Mouse (Mus musculus) kidney, postnatal 10 days (tissue): ENCODE measurements around the gene D10Jhu81e.
A peak's percentile ranks its signal among the peaks of the same experiment; 100 is the strongest.
"Not testable (repeated sequence)": the region's sequence is repeated elsewhere in the genome, so short reads cannot be mapped to it uniquely, and the experiment has no call there.

Experiments
- DNase-seq: peaks from one replicate; pipeline ENCODE4 v3.0.0; 2021; ENCODE audit warnings: mixed read lengths

D10Jhu81e gene

DNA sequence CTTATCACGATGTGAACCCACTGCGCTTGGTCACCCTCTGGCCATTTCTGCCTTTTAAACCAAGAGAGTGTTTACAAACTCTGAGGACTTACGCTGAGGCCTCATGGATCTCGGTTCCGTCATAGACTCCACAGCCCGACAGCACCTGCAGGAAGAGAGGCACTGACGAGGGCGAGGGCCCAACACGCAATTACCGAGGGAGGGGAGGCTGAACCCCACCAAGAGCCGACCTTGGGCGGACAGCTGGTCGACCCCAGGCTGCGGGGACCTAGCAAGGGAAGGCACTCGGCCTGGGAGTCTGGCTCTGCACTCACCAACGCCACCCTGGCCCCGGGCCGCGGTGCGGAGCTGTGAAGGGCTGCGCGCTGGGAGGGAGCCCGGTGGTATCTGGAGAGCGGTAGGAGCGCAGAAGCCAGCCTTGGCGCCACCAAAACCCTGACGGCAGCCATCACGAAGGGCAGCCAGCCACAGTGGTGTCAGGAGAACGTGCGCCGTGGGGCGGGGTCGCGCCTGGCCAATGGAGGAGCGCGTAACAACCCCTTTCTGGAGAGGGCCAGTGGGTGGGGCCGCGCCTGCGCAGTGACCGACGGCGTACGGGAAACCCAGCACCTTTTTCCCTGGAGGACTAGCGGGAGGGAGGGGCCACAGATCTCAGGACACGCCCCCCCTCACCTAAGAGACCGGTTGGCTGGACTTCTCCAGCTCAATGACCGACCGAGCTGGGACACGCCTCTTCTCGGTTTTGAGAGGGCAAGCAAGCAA, at the start of gene D10Jhu81e:
Gene D10Jhu81e (minus strand): TSS at position 502 of the 762 bp plus-strand sequence.
- peak; percentile 100 for DNase-seq

DNA sequence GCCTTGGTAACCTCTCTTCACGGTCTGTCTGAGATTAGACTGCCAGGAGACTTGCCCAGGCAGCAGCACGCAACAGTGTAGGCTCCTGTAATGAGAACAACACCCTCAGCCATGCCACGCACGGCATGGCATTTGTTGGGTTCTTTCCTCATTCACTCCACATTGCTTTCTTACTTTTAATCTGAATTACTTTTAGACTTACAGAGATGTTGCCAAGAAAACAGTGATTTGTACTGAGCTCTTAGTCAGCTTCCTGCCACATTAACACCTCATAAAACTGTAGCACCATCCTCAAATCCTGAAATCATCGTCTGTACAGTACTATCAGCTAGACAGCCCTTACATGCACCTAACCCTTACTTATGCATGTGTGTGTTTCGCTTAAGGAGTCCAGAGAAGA, 49.0 kb upstream of the D10Jhu81e start:
- no peak for DNase-seq

DNA sequence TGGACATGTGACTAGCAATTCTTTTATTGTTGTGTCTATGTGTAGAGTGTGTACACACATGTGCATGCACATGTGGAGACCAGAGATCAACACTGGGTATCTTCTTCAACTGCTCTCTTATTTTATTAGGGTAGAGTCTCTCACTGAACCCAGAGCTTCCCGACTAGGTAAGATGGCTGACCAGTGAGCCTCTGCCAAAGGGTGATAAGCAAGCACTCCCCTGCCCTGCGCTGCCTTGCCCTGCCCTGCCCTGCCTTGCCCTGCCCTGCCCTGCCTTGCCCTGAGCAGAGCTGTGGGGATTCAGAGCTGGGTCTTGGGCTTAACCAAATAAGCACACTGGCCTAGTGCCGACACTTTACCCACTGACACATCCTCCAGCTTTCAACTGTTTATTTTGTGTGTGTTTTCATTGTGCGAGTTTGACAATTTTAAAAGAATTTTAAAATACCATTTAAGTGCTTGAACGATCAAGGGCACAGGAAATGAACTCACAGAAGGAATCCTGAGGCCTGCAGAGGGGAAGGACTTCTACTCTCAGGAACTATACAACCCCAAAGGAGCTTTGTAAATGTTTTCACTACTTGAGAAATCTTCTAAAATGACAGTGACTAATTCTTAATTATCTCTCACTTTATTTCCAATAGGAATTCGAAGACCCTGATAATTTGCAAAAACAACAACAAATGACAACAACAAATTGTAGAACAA, 46.9 kb upstream of the D10Jhu81e start:
- no peak for DNase-seq

DNA sequence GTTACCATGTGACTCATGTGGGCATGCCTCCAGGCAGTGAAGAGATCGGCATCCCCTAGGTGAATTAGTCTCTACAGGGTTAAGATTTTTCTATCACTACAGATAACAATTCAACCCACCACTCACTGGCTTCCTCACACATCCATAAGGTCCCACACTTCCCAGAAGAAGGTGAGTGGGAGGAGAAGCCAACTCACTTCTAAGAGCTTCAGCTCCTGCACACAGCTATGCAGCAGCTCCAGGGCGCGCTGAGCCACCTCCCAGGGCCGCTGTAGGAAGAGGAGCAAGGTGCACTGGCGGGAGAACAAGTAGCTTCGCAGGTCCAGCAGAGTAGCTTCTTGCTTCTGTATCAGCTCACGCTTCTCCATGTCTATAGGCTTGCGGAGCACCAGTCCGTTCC, 44.8 kb upstream of the D10Jhu81e start:
- no peak for DNase-seq

DNA sequence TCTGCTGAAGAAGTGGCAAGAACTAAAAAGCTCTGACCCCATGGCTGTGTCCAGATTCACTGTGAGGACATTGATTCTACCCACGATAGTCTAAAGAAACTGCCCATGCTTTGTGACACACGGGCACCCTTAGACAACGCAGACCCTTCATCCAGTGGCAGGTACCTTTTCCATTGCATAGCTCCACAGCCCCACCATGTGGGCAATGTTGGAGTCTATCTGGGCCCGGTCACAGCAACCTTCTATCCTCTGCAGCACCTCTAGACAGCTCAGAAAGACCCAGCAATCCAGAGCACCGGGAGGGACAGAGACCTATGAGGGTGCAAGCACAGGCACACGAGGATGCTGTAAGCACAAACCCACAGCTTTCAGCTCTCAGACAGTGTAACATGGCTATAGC, 41.7 kb upstream of the D10Jhu81e start:
- peak; percentile 38 for DNase-seq

DNA sequence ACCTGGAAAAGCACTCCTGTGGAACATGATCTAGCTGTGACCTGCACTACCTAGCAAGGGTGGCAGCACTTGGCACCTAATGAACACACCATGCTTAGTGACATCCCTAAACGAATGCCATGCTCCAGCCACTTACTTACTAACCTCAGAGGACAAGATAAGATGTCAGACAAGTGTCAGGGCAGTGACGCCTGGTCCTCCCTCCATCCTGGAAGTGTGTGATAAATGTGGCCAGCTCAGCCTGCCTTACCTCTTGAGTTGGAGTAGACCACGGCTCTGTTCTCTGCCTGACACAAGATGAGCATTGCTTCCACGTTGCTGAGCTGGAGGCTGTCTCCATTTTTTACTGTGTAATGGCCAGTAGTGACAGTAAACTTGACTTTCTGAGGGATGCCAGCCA, 31.6 kb upstream of the D10Jhu81e start:
- DNase-seq: no peak

DNA sequence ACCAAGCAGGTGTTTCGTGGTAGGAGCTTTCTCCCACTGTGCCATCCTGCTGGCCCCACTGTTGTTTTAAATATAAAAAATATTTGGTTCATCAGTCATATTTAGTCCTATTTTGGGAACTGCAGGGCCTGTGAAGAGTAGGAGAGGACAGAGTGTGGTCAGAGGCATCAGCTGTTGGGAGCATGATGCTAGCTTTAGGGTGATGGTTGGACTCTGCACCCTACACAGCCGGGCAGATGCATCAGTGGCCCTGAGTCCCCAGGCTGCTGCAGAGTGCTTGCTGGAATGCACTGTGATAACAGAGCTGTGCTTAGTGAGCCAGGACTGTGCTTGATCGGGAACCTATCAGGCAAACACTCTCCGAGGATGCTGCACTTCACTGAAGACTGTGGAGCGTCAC, 23.4 kb upstream of the D10Jhu81e start:
- DNase-seq: no peak

DNA sequence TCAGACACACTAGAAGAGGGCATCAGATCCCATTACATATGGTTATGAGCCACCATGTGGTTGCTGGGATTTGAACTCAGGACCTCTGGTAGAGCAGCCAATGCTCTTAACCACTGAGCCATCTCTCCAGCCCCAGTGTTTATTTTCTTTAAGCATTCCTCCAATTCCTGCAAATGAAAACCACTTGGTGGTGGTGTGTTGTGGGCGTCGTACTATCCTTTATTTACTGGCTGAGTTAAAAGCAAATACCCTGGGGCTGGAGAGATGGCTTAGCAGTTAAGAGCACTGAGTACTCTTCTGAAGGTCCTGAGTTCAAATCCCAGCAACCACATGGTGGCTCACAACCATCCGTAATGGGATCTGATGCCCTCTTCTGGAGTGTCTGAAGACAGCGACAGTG, 16.5 kb upstream of the D10Jhu81e start:
- DNase-seq: not testable (repeated sequence)

DNA sequence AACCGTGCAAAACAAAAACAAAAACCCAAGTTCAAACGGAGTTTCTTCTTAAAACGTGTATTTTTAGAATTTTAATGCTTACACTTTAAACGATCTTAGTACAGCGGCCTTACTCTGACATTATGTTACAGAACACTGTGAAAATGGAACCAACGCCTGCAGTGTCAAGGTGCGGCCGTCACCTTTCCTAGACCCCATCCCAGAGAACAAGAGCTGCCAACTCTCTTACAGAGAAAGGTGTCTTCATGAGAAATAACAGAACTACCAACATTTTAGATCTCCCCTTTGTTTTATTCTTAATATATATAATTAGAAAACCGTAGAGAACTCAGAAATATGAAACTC, 15.8 kb upstream of the D10Jhu81e start:
- DNase-seq: no peak

DNA sequence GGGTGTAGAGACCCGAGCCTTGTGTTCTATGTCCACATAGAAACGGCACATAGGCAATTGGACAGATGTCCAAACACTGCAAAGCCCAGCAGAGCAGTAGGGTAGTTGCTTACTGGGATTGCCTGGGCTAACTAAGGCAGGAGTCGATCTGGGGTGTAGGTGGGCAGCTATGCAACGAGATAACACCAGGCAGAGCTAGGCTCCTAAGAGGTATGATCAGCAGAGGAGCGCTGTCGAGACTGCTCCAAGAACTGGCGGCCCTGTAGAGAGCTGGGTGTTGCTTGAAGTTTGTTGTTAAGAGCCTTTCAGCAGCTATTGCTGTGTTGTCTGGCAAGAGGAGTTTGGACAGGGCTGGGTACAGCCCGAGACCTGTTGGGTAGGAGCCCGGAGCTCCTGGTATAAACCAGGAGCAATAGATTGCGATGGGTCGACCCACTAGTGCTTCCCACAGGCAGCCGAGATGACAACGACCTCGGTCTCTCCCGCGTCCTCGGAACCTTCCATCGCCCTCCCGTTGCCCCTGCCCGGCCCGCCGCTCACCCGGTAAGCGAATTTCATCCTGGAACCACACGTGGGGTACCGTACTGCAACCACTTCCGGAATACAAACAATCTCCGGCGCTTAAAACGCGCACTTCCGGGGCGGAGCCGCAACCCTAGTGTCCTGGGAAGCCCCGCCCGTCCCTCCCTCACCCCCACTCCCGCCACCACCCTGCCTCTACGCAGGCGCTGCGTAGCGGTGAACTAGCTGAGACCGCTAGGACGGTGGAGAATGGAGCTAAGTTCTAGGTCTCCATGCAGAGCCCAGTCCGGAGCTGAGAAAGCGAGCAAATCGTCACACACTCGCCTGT, 15.2 kb upstream of the D10Jhu81e start, which contains the start of gene Pwp2:
Gene Pwp2 (minus strand): TSS at position 619 of the 850 bp plus-strand sequence.
- DNase-seq: peak; percentile 96

DNA sequence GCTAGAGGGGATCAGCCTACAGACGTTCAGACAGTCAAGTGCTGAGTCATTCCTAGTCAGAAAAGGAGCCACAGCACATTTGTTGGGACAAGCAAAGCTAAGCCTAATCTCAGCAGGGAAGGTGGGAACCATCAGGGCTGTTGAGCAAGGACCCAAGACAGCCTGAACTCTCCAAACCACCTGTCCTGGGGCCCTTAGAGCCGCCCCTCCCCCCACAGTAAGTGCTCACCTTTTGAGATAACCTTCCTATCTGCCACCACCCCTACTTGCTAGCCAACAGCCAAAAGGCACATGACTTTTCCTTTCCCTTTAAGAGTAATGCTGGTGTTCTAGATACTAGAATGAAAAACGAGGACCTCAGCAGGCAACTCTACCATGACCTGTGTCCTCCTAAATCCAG, 14.0 kb upstream of the D10Jhu81e start:
- no peak for DNase-seq

DNA sequence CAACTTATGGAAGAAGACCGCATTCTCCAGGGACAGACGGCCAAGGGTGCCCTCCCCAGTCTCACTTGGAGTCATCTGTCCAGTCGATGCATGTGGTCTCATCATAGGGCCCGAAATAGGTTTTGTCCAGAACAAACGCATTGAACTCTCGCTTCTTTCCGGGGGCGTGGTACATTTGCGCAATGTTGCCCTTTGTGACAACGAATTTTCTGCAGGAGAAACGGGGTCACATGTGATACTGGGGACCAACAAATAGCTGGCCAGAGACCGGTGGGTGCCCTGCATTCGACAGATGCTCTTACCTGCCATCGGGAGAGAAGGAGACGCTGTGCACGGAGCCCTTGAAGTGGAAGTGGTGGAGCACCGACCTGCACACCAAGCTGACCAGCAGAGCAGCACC, 12.7 kb upstream of the D10Jhu81e start:
- no peak for DNase-seq

DNA sequence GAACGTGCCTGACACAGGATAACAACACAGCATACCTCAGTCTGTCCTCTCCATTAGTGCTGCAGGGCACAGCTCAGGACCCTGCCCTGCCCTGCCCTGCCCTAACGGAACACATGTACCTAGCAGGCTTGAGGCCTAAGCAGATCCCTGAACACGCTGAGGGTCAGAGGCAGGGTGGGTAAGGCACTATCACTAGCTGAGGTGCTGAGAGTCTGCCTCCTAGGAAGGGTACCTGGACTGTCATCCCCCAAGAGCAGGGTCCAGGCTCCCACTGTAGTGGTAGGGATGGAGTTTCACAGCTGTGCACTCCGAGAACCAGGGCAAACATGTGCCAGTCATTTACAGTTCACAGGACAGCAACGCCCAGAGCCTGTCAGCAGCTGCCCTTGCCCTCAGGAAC, 4.9 kb upstream of the D10Jhu81e start:
- DNase-seq: no peak

DNA sequence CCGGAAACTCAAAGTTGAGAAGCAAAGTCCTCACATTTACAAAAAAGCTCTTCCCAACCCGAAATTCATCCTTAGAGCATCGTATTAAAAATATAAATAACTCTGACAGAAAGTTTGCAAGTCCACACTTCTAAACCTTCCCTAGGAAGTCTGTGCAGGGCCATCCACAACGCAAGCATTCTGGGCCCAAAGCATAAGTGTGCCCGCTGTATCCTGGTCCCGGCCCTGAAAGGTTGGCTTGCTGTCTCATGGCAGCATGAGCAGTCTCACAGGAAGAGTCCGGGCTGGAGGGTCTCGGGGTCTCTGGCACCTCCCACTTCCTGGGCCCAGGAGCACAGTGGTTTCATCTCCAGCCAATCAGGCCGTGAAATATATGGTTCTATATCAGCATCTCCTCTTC, 2.0 kb upstream of the D10Jhu81e start:
- DNase-seq: no peak

DNA sequence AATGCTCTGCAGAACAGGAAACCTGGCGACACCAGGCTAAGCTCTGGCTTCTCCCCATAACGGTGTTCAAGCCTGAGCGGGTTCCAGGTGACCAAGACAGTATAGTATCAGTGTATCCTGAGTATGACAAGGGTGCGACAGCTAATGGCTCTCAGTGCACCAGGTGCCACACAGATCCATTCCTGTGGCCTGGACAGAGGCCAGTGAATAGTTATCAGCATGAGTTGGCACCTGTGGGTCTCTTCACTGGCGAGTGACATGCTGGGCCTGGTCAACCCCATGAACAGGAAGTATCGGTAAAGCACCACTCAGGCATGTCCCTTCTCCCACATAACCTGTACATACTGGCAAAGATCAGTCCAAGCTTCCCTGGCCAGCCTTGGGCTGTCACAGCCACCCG, 1.5 kb upstream of the D10Jhu81e start:
- no peak for DNase-seq

DNA sequence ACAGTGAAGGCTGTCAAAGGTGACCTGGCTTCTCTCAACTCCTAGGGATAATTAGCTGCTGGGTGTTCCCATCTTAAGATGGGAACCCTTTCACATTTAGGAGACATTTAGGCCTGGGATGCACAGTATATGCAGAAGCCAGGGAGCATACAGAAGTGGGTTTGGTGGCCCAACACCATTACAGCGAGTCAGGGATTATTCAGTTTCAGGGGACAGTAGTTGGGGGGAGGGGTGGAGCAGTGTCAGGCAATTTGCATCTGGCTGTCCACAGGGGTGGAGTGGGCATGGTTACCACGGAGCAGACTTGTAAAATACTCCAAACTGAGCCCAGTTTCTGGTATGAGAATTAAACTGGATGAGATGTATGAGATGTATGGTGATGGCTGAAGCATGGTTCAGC, 863 bp upstream of the D10Jhu81e start:
- no peak for DNase-seq

DNA sequence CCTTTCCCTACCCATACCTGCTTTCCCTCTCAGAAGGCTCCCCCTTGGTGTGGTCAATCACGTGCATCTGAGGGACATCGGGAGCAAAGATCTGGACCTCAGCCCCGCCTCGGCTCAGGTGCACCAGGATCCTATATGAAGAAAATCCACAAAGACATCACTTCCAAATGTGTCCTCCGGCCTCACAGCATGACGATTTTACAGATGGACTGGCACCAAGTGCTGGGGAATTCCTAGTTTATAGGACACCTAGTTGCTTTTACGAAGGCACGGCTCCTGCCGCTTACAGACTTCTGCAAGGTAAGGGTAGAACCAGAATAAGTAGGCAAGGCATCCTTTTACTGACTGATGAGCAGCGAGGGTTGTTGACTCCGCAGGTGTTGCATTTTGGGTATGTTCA, 790 bp downstream of the D10Jhu81e start:
- no peak for DNase-seq

DNA sequence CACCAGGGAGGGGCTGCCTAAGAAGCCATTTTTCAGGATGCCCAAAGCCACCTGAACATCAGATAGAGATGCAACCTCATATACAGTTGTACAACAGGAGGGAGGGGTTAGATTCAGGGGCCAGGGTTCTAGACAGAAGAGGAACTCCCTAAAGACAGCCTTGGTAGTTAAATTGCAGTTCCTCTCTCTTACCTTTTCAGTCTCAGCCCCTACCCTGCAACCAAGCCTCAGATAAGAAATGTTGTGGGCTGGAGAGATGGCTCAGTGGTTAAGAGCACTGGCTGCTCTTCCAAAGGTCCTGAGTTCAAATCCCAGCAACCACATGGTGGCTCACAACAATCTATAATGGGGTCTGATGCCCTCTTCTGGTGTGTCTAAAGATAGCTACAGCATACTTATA, 1.8 kb downstream of the D10Jhu81e start:
- no peak for DNase-seq

DNA sequence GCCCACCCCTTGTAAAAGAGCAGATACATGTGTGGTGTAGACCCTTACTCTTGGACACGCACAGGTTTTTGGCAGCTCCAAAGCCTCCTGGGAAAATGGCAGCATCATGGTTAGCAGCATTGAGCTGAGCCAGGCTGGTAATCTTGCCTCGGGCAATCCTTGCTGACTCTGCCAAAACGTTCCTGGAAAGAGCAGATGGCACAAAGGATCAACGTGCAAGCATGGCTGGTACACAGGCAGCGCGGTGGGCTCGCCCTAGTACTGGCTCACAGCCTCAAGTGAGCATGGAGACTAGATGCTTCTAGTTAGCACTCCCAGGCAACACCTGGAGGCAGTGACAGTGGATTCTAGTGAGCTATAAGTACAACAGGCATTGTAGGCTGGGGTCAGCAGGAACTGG, 2.2 kb downstream of the D10Jhu81e start:
- no peak for DNase-seq

DNA sequence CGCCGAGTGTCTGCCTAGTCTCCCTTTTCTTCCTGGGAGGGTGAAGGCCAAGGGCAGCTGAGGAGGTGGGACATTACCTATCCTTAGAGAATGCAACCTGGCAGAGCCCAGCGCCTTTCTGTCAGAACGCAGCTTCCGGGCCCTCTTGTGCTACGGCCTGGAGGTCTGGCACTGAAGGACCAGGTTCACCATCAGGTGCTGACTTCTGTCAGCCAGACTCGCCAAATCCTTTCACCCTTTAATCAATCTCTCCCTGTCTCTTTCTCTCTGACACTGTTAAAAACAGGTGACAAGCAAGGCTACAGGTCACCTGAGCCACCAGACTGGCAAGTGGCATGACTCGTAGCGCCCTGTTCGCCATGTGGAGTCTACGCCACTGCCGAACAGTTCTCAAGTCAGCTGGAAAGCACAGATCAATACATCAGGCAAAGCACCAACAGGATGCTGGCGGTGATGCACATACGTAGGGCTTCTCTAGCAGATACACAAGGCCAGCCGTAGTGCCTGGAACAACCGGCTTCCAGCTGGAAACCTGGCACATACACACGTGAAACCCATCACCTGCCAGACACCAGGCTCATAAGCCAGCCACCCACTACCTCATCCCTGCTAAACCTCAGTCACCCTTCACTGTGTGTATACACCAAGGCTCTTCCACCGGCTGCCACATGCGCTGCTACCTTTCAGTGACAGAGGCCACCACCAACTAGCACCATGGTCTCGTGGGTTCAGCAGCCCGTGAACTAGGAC, 4.2 kb downstream of the D10Jhu81e start:
- no peak for DNase-seq

DNA sequence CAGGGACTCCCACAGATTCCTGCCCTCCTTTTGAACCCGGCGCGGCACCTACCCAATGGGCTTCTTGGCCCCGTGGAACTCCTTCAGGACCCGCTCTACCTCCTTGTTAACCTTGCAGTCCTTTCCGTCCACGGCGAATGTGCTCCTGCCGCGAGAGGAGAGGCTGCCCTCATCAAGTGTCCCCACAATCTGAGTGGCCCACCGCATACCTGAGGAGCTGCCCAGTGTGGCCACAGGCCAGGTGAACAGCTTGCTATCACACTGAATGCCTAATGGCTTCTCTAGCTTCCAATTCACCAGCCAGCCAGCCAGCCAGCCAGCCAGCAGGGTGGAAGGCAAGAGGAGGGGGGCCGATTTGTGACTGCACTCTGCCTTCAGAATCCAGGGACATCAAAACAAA, 4.8 kb downstream of the D10Jhu81e start:
- no peak for DNase-seq

DNA sequence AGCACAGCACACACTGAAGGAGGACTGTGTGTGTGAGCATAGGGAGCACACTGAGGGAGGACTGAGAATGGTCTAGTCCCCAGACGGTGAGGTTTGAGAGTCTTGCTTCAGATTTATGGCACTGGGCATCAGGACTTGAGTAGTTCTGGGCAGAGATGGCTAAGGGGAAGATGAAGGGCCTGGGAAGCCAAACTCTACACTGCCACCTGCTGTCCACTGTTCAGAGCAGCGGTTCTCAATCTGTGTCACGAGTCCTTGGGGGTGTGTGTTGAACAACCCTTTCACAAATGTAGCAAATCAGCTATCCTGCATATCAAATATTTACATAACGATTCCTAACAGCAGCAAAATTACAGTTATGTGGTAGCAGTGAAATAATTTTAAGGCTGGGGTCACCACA, 5.7 kb downstream of the D10Jhu81e start:
- peak; percentile 83 for DNase-seq

DNA sequence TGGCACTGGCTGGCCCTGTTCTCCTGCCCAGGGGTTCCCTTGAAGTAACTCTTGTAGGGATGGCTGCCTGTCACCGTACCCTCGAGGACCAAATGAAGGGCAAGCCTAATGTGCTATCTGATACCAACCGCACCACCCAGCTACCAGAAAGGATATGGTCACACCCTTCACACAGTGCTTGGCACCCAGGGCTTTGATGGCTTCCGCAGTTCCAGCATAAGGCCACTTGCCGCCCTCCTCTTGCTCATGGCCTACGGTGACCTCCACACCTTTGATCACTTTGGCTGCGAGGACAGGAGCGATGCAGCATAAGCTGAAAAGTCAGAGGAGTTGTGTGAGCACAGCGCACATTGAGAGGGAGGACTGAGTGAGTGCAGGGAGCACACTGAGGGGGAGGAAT, 6.3 kb downstream of the D10Jhu81e start:
- no peak for DNase-seq
